In the genomic region with DNA sequence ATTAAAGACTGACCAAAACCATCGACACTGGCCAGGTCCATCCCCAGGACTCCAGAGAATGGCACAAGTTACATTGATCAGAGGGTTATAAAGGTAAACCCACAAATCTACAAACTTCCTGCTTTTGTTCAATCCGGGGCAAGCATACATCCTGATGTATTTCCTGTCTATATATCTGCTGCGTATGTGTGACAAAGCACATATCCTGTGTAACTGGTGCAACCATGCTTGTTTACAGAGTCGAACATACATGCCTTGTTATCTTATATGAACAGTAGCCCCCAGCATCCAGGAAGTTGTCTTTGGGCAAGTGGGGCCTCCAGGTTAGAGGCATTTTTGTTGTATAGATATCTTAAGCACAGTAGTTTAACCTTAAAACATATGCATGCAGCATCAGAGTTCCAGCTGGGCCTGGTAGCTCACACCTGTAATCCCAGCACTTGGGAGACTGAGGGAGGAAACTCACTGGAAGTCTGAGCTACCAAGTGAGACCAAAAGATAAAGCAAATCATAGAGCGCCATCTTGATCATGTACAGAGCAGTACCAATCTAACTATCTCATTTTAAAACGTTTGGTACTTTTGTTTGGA, we compare ENCODE assay signal across 21 mouse cellular contexts. TPM values are rescaled to one million over a fixed set of nuclear protein-coding genes. Genes with fewer than 3 reads are reported as not detected.
DNase-seq lines count a peak whose midpoint lies in the region; ATAC-seq and TF ChIP-seq lines count a peak whose summit lies in the region.
"Had no signal": no experiment of that assay in that cellular context is flagged by ENCODE, and none has a peak within 500 bp of the region (broad histone marks: within the 10 kb centered on the region; RNA-seq: fewer than 3 reads in every experiment).

No protein-coding gene starts in this region.

- ATAC-seq in lung, embryonic 14.5 days (ENCODE audit: insufficient read depth), result no peak
- ATAC-seq in megakaryocyte, adult 5-6 weeks (ENCODE audit: poor library complexity, severe bottlenecking), result peak; percentile 45; the same call in 1 of the 2 replicates
- ATAC-seq: forebrain, embryonic 13.5 days; hindbrain, postnatal 0 days had no signal

- no peak overlapping the region for H3K9ac ChIP-seq in lung, embryonic 14.5 days
- H3K9ac ChIP-seq: embryonic facial prominence, embryonic 12.5 days; forebrain, embryonic 13.5 days; heart, embryonic 15.5 days had no signal

- intact Hi-C loops in left cerebral cortex, postnatal 10 days (cut with DNase I), result no loop called here

- H3K27ac ChIP-seq in lung, embryonic 14.5 days (ENCODE audit: low read depth), result no peak overlapping the region
- H3K27ac ChIP-seq: embryonic facial prominence, embryonic 12.5 days; forebrain, embryonic 13.5 days; heart, embryonic 15.5 days; hindbrain, embryonic 10.5 days; hindbrain, postnatal 0 days had no signal

- no peaks in the 10 kb centered on the region for H3K27me3 ChIP-seq in lung, embryonic 14.5 days (ENCODE audit: insufficient read depth, low read length)
- H3K27me3 ChIP-seq: embryonic facial prominence, embryonic 12.5 days; heart, embryonic 15.5 days had no signal

- 72% methylated on average over 6 of the region's 6 CpGs for WGBS in lung, embryonic 14.5 days

- peak; percentile 27 for DNase-seq in lung, embryonic 14.5 days
- no peak for DNase-seq in lung, adult 18-20 months
- DNase-seq in CD4-positive helper T cell, adult 2 months (ENCODE audit: low read depth, low spot score), result peak; percentile 51
- DNase-seq in T-cell, adult 2 months (ENCODE audit: low spot score), result peak; percentile 40
- DNase-seq in cerebellum, adult 18-20 months, result no peak
- DNase-seq in left cerebral cortex, postnatal 10 days (ENCODE audit: extremely low spot score in 1 of 2, low spot score in 2 of 2), result no peak
- no peak for DNase-seq in cerebellum, adult 9-10 months
- DNase-seq: B cell, adult 2 months; cerebellum, adult 9-11 months; gastrocnemius, postnatal 14 days; kidney, adult 18-20 months; kidney, postnatal 10 days; layer of hippocampus, postnatal 36 days; lung, postnatal 14 days had no signal

- H3K4me2 ChIP-seq in lung, embryonic 14.5 days, result no peak overlapping the region
- H3K4me2 ChIP-seq: embryonic facial prominence, embryonic 12.5 days; forebrain, embryonic 13.5 days; heart, embryonic 15.5 days had no signal

- H3K36me3 ChIP-seq in lung, embryonic 14.5 days (ENCODE audit: insufficient read depth), result no peaks in the 10 kb centered on the region
- H3K36me3 ChIP-seq: embryonic facial prominence, embryonic 12.5 days; heart, embryonic 15.5 days; hindbrain, embryonic 10.5 days had no signal

- TF ChIP-seq CTCF in lung, embryonic 14.5 days (IDR thresholded peaks at IDR 0.05; ENCODE audit: low read depth), result no peak

- no peaks in the 10 kb centered on the region for H3K9me3 ChIP-seq in lung, embryonic 14.5 days (ENCODE audit: low read depth, low read length)
- H3K9me3 ChIP-seq: embryonic facial prominence, embryonic 12.5 days; forebrain, embryonic 13.5 days; heart, embryonic 15.5 days; hindbrain, embryonic 10.5 days had no signal

- H3K4me3 ChIP-seq in lung, embryonic 14.5 days (ENCODE audit: low read depth, low read length), result no peak overlapping the region
- H3K4me3 ChIP-seq: embryonic facial prominence, embryonic 12.5 days; erythroblast, embryonic 14.5 days; forebrain, embryonic 13.5 days; heart, embryonic 15.5 days; hindbrain, embryonic 10.5 days had no signal

- no peaks in the 10 kb centered on the region for H3K4me1 ChIP-seq in lung, embryonic 14.5 days (ENCODE audit: insufficient read depth)
- H3K4me1 ChIP-seq: embryonic facial prominence, embryonic 12.5 days had no signal

RNA-seq across cellular contexts. Expression of a gene that starts 9.4 kb away (rescaled TPM):
- 57.3 and 65.4 TPM in 2 replicates for polyA plus RNA-seq in lung, embryonic 14.5 days (2014; fragmentation: Nextera tagmentation; extraction: Ambion mirVana)
- total RNA-seq in megakaryocyte, adult 5-6 weeks (2015), result 2.3 and 3.4 TPM in 2 replicates
- 0.24 and 1.8 TPM in 2 replicates for total RNA-seq in megakaryocyte, adult 5-6 weeks (2017)
- total RNA-seq in left cerebral cortex, postnatal 10 days (2021), result 10 to 100 TPM; 46.9 to 54.9 TPM

Comparison
In these comparisons a context has a peak if more than half of its experiments do, and no peak if none do; other contexts are left out.
1. DNase-seq: peak in lung, embryonic 14.5 days (single experiment), CD4-positive helper T cell, adult 2 months (single experiment) and T-cell, adult 2 months (single experiment); none in lung, adult 18-20 months (0 of 2), cerebellum, adult 18-20 months (0 of 2), left cerebral cortex, postnatal 10 days (0 of 2) and cerebellum, adult 9-10 months (single experiment).
2. RNA of a gene that starts 9.4 kb away (total RNA-seq): 46.9 to 54.9 TPM in left cerebral cortex, postnatal 10 days; 0.24 to 3.4 TPM in megakaryocyte, adult 5-6 weeks; every median in the first group is over 10 times any median in the second.